Mouse (Mus musculus) limb, embryonic 12.5 days (tissue): ENCODE measurements around the gene Ehd4. TPM values are rescaled to one million over a fixed set of nuclear protein-coding genes. Genes with fewer than 3 reads are reported as not detected.
A peak's percentile ranks its signal among the peaks of the same experiment; 100 is the strongest.

Source experiments
- ATAC-seq: fragments of 200-750 bp; cut with Nextera tagmentation; 2 replicates; pipeline ENCODE4 v1.8.0; 2017; ENCODE audit warnings: low read depth, moderate TSS enrichment; ENCODE audit not compliant: insufficient number of reproducible peaks, insufficient read depth, low FRiP score, low TSS enrichment
- H3K27ac ChIP-seq: fragments of 300-500 bp; sonication (generic); 2 replicates; pipeline ENCODE4 v1.5.1; 2016; ENCODE audit warnings: mild to moderate bottlenecking, moderate library complexity
- H3K27me3 ChIP-seq: fragments of 300-500 bp; sonication (generic); 2 replicates; pipeline ENCODE4 v1.6.1; 2016; ENCODE audit warnings: mild to moderate bottlenecking, moderate library complexity
- H3K36me3 ChIP-seq: fragments of 300-500 bp; sonication (generic); 2 replicates; pipeline ENCODE4 v1.6.1; 2016; ENCODE audit warnings: mild to moderate bottlenecking, moderate library complexity
- H3K4me1 ChIP-seq: fragments of 300-500 bp; sonication (generic); replicated peaks from 2 replicates; pipeline ENCODE4 v1.6.1; 2016
- H3K4me2 ChIP-seq: fragments of 300-500 bp; sonication (generic); 2 replicates; pipeline ENCODE4 v1.6.1; 2016; ENCODE audit warnings: mild to moderate bottlenecking, moderate library complexity
- H3K4me3 ChIP-seq: fragments of 300-500 bp; sonication (generic); replicated peaks from 2 replicates; pipeline ENCODE4 v1.5.1; 2016; ENCODE audit warnings: mild to moderate bottlenecking
- H3K9ac ChIP-seq: fragments of 300-500 bp; sonication (generic); replicated peaks from 2 replicates; pipeline ENCODE4 v1.6.1; 2016; ENCODE audit warnings: mild to moderate bottlenecking, moderate library complexity
- H3K9me3 ChIP-seq: fragments of 300-500 bp; sonication (generic); 2 replicates; pipeline ENCODE4 v1.6.1; 2016; ENCODE audit warnings: mild to moderate bottlenecking, moderate library complexity
- WGBS: fragments of 180-500 bp; shearing (Covaris S2); methylation state at CpG from one replicate; pipeline ENCODE4 v1.1.7; 2016; 5-methylcytosine and 5-hydroxymethylcytosine counted together
- polyA plus RNA-seq: library from polyadenylated mRNA; unstranded; fragments of >200 nt; fragmentation: Nextera tagmentation; extraction: Ambion mirVana; gene quantifications from 2 replicates; pipeline ENCODE4 v1.2.1, GENCODE M21; 2016

Gene Ehd4
- polyA plus RNA-seq, 1 experiment from 2014 or later: 28.2 TPM

DNA sequence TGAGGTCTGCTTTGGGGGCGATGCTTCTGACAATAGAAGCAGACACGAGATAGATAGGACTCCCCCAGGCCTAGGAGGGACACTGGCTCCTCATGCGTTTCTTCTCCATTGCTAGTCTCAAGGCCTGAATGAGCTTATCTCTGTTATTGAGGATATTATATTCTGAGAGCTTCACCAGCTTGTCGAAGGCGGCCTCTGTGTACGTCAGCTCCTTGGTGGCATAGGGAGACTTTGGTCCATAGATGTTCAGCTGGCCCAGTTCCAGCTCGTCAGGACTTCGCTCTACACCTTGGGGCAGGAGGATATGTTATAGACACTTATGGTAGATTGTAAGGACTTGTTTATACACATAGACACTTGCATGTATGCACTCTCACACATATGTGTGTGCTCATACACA is 13.4 kb upstream of the Ehd4 start:
- Histone ChIP-seq H3K27ac (no peak overlapping the region), H3K4me2 (no peak overlapping the region), H3K9ac (no peak overlapping the region), H3K9me3 (no peaks in the 10 kb centered on the region), H3K4me3 (no peak overlapping the region), H3K4me1 (no peaks in the 10 kb centered on the region), H3K27me3 (no peaks in the 10 kb centered on the region), H3K36me3 (no peaks in the 10 kb centered on the region)
- ATAC-seq: no peak
- 86% methylated on average over 8 of the region's 8 CpGs for WGBS

DNA sequence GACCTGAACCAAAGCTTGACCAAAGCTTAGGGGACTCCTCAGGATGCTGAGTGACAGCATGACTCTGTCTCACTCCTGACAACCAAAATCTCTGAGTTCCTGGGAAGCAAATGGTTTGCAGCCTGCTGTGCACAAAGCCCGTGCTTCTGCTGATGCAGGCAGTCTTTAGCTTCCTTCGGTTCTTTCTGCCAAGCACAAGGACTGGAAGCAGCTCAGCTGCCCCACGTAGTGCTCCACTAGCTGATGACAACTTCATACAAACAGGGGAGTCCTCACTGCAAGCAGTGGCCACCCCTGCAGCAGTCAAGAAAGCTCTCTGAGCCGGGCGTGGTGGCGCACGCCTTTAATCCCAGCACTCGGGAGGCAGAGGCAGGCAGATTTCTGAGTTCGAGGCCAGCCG is 11.1 kb upstream of the Ehd4 start:
- Histone ChIP-seq H3K9ac (no peak overlapping the region), H3K9me3 (no peaks in the 10 kb centered on the region), H3K4me3 (no peak overlapping the region), H3K36me3 (no peaks in the 10 kb centered on the region), H3K27me3 (no peaks in the 10 kb centered on the region), H3K27ac (no peak overlapping the region), H3K4me2 (no peak overlapping the region), H3K4me1 (no peaks in the 10 kb centered on the region)
- 83% methylated on average over 10 of the region's 10 CpGs for WGBS
- ATAC-seq: no peak

DNA sequence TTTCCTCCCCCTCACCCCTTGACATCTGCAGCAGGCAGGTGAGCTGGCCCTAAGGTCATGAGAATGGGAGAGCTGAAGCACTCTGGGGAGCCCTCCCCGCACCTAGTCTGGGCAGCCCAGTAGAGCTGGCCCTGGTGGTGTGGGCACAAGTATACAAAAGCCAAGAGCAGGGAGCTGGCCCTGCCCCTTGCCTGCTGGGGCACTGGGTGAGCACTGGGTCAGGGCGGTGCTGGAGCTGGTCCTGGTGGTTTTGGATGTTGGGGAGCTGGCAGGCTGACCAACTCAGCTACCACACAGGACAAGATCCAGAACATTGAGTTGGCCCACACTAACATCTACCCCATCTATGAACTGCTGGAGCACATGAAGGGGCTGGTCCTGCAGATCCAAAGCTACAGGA is 5.0 kb upstream of the Ehd4 start:
- H3K27ac ChIP-seq: no peak overlapping the region
- H3K9me3 ChIP-seq: no peaks in the 10 kb centered on the region
- no peaks in the 10 kb centered on the region for H3K27me3 ChIP-seq
- H3K36me3 ChIP-seq: no peaks in the 10 kb centered on the region
- H3K4me1 ChIP-seq: no peaks in the 10 kb centered on the region
- no peak for ATAC-seq
- no peak overlapping the region for H3K4me3 ChIP-seq
- no peak overlapping the region for H3K4me2 ChIP-seq
- WGBS: 85% methylated on average over 2 of the region's 2 CpGs
- no peak overlapping the region for H3K9ac ChIP-seq

DNA sequence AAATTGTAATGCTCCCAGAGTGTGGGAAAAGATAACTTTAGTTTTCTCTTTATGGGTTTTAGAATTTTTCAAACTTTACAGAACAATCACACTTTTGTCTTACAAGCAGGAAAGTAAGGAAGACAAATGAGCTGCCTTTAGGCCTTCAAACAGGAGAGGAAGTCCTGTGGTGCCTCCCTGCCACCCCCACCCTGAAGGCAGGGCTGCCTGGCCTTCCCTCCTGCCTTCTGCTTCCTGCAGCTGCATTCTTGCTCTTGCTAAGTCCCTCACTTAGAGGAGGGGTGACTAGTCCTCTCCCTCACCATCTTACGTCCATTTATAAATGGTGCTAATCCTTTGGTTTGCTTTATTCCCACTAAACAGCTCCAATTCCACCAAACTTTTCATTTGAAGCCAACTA is 4.4 kb upstream of the Ehd4 start:
- no peaks in the 10 kb centered on the region for H3K9me3 ChIP-seq
- WGBS: 22% methylated on average over 1 of the region's 1 CpGs

DNA sequence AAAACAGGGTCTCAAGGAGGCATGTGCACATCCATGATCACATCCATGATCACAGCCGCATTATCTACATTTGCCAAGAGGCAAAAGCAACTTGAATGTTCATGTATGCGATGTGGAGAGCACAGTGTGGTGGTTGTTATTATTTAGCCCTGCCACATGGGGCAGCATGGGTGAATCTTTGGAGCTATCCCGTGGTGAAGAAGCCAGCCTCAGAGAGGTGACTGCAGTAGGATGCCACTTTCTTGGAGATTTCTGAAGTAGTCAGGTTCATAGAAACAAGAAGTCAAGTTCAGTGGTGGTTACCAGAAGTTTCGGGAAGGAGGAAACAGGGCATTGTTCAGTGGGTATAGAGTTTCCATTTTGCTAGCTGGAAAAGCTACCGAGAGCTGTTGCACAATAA is 3.6 kb upstream of the Ehd4 start:
- Histone ChIP-seq H3K27me3 (no peaks in the 10 kb centered on the region), H3K36me3 (no peaks in the 10 kb centered on the region), H3K4me2 (no peak overlapping the region), H3K4me3 (no peak overlapping the region), H3K27ac (no peak overlapping the region), H3K4me1 (peaks cover 8% of the 10 kb centered on the region; the same call in 1 of the 2 replicates), H3K9ac (no peak overlapping the region), H3K9me3 (no peaks in the 10 kb centered on the region)
- WGBS: 61% methylated on average over 5 of the region's 5 CpGs
- ATAC-seq: no peak

More for the DNA sequence above, 4.4 kb upstream of the Ehd4 start:
- no peak overlapping the region for H3K9ac ChIP-seq
- no peak for ATAC-seq
- no peak overlapping the region for H3K4me3 ChIP-seq
- no peak overlapping the region for H3K27ac ChIP-seq
- H3K36me3 ChIP-seq: no peaks in the 10 kb centered on the region
- H3K27me3 ChIP-seq: no peaks in the 10 kb centered on the region
- H3K4me2 ChIP-seq: no peak overlapping the region
- H3K4me1 ChIP-seq: peaks cover 1% of the 10 kb centered on the region; the same call in 1 of the 2 replicates

DNA sequence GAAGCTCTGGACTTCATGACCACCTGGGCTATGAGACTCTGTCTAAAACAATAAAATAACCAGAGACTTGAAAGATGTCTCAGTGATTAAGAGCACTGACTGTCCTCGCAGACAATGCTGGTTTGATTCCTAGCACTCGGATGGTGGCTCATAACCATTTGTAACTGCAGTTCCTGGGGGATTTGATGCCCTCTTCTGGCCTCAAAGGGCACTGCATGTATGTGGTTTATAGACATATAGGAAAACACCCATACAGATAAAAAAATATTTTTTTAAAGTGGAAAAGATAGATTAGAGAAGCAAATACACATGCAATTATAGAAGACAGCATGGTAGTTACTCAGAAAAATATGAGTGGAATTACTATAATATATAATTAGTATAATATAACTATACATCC is 3.2 kb upstream of the Ehd4 start:
- Histone ChIP-seq H3K4me1 (peaks cover 8% of the 10 kb centered on the region; the same call in 1 of the 2 replicates), H3K4me2 (no peak overlapping the region), H3K36me3 (no peaks in the 10 kb centered on the region), H3K9me3 (no peaks in the 10 kb centered on the region), H3K27ac (no peak overlapping the region), H3K4me3 (no peak overlapping the region), H3K27me3 (no peaks in the 10 kb centered on the region), H3K9ac (no peak overlapping the region)
- no peak for ATAC-seq
- 68% methylated on average over 2 of the region's 2 CpGs for WGBS

DNA sequence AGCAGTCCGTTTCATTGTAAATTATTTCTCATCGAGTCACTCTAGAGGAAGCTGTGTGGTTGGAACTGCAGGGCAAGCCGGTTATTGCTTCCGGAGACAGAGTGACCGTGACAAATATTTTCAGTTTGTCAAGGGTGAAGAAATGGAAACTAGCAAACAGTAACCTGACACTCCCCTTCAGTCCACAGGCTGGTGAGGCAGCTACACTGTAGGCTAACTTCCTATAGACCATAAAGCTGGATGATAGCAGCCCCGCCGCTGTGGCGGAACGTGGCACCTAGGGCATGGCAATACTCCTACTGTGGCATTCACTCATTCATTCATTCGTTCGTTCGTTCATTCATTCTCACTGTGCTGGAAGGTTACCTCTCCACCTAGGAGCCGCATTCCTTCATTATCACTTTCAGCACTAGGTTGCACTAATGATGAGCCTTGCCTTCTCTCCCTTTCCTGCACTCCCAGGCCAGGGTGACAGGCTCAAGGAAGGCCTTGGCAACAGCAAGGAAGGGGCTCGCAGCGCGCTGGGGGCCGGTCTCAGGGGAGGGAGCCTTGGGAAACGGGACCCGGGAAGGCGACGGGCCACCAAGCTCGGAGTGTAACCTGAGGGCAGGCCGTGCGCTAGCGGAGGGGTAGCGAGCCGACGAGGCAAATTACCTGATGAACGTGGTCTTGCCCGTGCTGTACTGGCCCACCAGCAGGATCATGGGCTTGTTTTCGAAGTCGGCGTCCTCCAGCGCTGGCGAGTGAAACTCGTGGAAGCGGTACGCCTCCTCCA is 633 bp downstream of the Ehd4 start:
- peaks cover 8% of the 10 kb centered on the region; the same call in 1 of the 2 replicates for H3K4me1 ChIP-seq
- H3K4me2 ChIP-seq: peak overlapping the region; percentile 99
- WGBS: 2% methylated on average over 38 of the region's 38 CpGs
- peak; percentile 49 for ATAC-seq
- H3K27ac ChIP-seq: 0 out of 2 replicates have a peak overlapping the region, but pooled peaks have one; percentile 35
- H3K27me3 ChIP-seq: no peaks in the 10 kb centered on the region
- H3K9ac ChIP-seq: peak overlapping the region; percentile 66
- no peaks in the 10 kb centered on the region for H3K36me3 ChIP-seq
- no peaks in the 10 kb centered on the region for H3K9me3 ChIP-seq
- peak overlapping the region; percentile 72 for H3K4me3 ChIP-seq

DNA sequence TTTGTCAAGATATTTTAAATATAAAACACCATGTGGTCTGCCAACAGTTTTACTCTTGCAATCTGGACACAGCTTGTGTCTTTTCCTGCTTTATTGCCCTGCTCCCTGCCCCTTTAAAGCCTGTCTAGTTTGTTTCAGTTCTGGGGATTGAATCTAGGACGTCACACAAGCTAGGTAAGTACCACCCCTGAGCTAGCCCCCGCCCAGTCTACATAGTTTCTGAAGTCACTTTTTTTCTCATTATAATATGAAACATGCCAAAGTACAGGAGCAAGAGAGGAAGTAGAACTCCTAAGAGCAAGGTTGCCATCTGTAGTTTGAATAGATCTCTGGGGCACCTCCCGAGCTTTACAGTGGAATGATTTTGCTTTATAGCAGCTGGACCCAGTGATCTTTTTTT is 3.8 kb downstream of the Ehd4 start:
- ATAC-seq: no peak
- no peaks in the 10 kb centered on the region for H3K36me3 ChIP-seq
- no peak overlapping the region for H3K4me3 ChIP-seq
- 72% methylated on average over 3 of the region's 3 CpGs for WGBS
- H3K4me2 ChIP-seq: no peak overlapping the region
- no peak overlapping the region for H3K27ac ChIP-seq
- H3K4me1 ChIP-seq: peaks cover 8% of the 10 kb centered on the region; the same call in 1 of the 2 replicates
- H3K27me3 ChIP-seq: no peaks in the 10 kb centered on the region
- H3K9me3 ChIP-seq: no peaks in the 10 kb centered on the region
- no peak overlapping the region for H3K9ac ChIP-seq

DNA sequence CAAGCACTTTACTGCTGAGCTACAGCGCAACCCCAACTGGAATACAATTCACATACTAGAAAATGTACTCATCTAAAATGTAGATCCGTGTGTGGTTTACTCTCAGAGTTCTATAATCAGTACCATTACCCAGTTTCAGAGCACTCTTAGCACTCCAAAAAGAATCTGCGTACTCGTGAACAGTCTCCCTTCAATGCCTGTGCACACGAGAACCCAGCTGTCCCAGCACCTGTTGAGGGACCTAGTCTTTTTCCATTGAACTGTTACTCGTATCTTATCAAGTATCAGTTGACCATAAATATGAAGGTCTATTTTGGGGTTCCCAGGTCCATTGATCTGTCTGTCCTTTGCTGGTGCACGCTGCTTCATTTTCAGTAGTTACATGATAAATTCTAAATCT is 4.8 kb downstream of the Ehd4 start:
- Histone ChIP-seq H3K27me3 (no peaks in the 10 kb centered on the region), H3K27ac (no peak overlapping the region), H3K36me3 (no peaks in the 10 kb centered on the region), H3K4me3 (no peak overlapping the region), H3K4me2 (no peak overlapping the region), H3K9me3 (no peaks in the 10 kb centered on the region), H3K4me1 (peaks cover 8% of the 10 kb centered on the region; the same call in 1 of the 2 replicates), H3K9ac (no peak overlapping the region)
- ATAC-seq: no peak
- 88% methylated on average over 7 of the region's 7 CpGs for WGBS

DNA sequence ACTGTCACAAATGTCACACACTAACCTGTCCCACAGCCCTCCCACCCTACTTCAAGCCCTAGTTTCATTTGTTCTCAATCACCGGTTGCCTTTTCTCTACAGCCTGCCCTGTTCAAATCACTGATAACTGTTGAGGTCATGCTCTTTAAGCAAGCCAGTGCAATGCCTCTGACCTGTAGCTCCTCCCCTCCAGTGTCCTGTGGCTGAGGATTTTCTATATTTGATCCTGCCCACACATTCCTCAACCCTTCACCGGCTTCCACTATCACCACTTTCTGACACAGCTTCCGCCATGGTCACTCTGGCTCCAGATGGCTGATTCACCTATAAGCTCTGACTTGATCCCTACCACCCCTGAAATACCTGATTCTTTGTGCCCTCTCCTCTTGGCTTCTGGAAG is 6.4 kb downstream of the Ehd4 start:
- Histone ChIP-seq H3K4me3 (no peak overlapping the region), H3K27ac (no peak overlapping the region), H3K36me3 (no peaks in the 10 kb centered on the region), H3K4me2 (no peak overlapping the region), H3K9me3 (no peaks in the 10 kb centered on the region), H3K9ac (no peak overlapping the region), H3K4me1 (no peaks in the 10 kb centered on the region), H3K27me3 (no peaks in the 10 kb centered on the region)
- WGBS: 85% methylated on average over 3 of the region's 3 CpGs
- ATAC-seq: no peak

DNA sequence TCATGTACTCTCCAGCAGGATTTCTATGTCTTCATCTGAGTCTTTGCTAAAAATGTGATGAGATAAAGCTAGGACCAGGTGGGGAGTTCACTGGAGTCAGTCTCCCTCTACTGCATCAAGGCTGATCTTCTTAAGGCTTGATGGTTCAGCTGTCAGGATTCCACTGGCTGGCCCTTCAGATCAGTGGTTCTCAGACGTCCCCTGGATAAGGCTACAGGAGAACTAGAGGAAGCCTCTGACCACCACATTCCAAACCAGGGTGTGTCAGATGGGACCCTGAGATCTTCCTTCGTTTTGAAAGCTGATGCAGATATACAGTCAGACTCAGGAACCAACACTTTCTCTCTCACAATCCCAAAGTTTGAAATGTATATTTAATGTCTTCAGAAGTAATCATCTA is 7.0 kb downstream of the Ehd4 start:
- H3K4me1 ChIP-seq: no peaks in the 10 kb centered on the region
- H3K9ac ChIP-seq: no peak overlapping the region
- ATAC-seq: no peak
- H3K4me3 ChIP-seq: no peak overlapping the region
- no peaks in the 10 kb centered on the region for H3K36me3 ChIP-seq
- H3K4me2 ChIP-seq: no peak overlapping the region
- WGBS: 41% methylated on average over 2 of the region's 2 CpGs
- H3K27me3 ChIP-seq: no peaks in the 10 kb centered on the region
- no peak overlapping the region for H3K27ac ChIP-seq
- H3K9me3 ChIP-seq: no peaks in the 10 kb centered on the region

DNA sequence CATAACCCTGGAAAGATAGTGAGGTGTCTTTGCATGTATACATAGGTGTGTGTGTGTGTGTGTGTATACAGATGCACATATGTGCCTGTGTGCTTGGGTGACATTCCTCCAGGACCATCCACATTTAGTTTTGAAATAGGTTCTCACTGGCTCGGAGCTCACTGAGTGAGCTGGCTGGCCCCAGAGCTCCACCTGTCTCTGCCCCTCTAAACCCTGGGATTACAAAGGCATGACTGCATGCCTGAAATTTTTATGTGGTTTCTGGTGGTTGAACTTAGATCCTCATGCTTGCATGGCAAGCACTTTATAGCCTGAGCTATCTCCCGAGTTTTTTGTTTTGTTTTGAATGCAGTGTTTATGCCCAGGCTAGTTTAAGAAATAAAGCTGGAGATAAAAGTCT is 7.9 kb downstream of the Ehd4 start:
- H3K9me3 ChIP-seq: no peaks in the 10 kb centered on the region
- no peaks in the 10 kb centered on the region for H3K27me3 ChIP-seq
- H3K4me2 ChIP-seq: no peak overlapping the region
- 67% methylated on average over 2 of the region's 2 CpGs for WGBS
- H3K27ac ChIP-seq: no peak overlapping the region
- no peak overlapping the region for H3K4me3 ChIP-seq
- ATAC-seq: no peak
- H3K36me3 ChIP-seq: no peaks in the 10 kb centered on the region
- no peaks in the 10 kb centered on the region for H3K4me1 ChIP-seq
- no peak overlapping the region for H3K9ac ChIP-seq
